Mouse (Mus musculus) lung, postnatal 36 days (tissue): ENCODE measurements around the gene Serpinb7.

ENCODE experiments used
- DNase-seq: peaks from one replicate; pipeline ENCODE4 v3.0.0; 2022; ENCODE audit warnings: mixed read lengths

Serpinb7 gene

DNA sequence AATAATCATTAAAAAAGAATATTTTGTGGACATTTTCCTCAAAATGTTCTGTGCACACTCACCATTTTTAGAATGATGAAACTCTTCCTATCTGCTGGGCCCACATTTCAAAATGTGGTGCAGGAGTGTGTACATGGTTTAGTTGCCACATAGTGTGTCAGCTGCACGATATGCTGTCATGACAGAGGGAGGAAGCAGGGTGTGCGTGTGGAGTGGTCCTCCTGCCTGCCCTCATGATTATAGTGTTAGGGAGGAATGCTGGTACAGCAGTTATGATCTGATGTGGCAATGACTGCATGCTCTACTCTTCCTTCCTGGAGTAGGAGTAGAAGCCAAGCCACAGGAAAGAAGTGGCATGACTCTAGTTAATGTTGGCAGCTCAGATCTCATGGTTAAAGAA, 97.3 kb downstream of the Serpinb7 start:
- DNase-seq = peak; percentile 25

DNA sequence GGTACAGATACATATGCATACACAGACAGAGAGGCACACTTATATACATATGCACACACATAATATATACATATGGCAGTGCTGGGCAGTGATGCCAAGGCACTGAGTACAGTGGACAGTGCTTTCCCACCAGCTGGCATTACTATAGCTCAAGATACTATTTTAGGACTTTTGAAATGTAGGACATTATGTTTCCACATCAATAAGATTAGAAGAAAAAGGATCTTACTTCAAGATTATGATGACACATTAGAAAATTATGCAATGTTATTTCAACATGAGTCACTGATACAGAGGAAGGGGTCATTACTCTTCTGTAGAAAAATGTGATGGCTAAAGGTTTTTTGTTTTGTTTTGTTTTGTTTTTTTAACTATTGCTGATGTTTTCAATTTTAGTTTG, 102.6 kb downstream of the Serpinb7 start:
- no peak for DNase-seq
